9 mouse cellular contexts compared by ENCODE assay signal in genomic region chr10:84851981-84852979, GRCm38 (mm10).
DNase-seq lines count a peak whose midpoint lies in the region; ATAC-seq and TF ChIP-seq lines count a peak whose summit lies in the region.
"Had no signal": no experiment of that assay in that cellular context is flagged by ENCODE, and none has a peak within 500 bp of the region (broad histone marks: within the 10 kb centered on the region; RNA-seq: fewer than 3 reads in every experiment).

No protein-coding gene starts in this region.

- no peak overlapping the region for H3K4me3 ChIP-seq in cerebellum, adult 2 months (replicated peaks; ENCODE audit: insufficient read depth, low read depth, low read length)
- no peak overlapping the region for H3K4me3 ChIP-seq in hindbrain, embryonic 10.5 days
- H3K4me3 ChIP-seq in midbrain, embryonic 13.5 days (replicated peaks), result no peak overlapping the region
- H3K4me3 ChIP-seq: megakaryocyte, embryonic 14.5 days had no signal

- no peak for TF ChIP-seq POLR2A in cerebellum, adult 2 months (IDR thresholded peaks at IDR 0.05; ENCODE audit: borderline replicate concordance, insufficient read depth, low read length)

- 10% methylated on average over 12 of the region's 12 CpGs for WGBS in cerebellum, adult 2 months
- 79% methylated on average over 12 of the region's 12 CpGs for WGBS in hindbrain, embryonic 10.5 days
- 50% methylated on average over 12 of the region's 12 CpGs for WGBS in midbrain, embryonic 13.5 days

- peaks cover 13% of the 10 kb centered on the region for H3K4me1 ChIP-seq in cerebellum, adult 2 months (ENCODE audit: control insufficient read depth, insufficient read depth, low read length)
- H3K4me1 ChIP-seq in hindbrain, embryonic 10.5 days (replicated peaks), result peaks cover 14% of the 10 kb centered on the region
- H3K4me1 ChIP-seq in midbrain, embryonic 13.5 days (replicated peaks), result peaks cover 25% of the 10 kb centered on the region

- peak; percentile 95 for ATAC-seq in midbrain, embryonic 13.5 days

- H3K27ac ChIP-seq in cerebellum, adult 2 months (ENCODE audit: insufficient read depth, low read length), result peak overlapping the region; percentile 8; the same call in 1 of the 2 replicates
- H3K27ac ChIP-seq in hindbrain, embryonic 10.5 days, result peak overlapping the region; percentile 57
- H3K27ac ChIP-seq in midbrain, embryonic 13.5 days, result peak overlapping the region; percentile 80

- TF ChIP-seq CTCF in cerebellum, adult 2 months (IDR thresholded peaks at IDR 0.05; ENCODE audit: borderline replicate concordance, insufficient read depth, low read depth, low read length), result no peak

- peak; percentile 76 for DNase-seq in NIH3T3 (ENCODE audit: low read depth)
- DNase-seq in cerebellum, adult 2 months, result peak; percentile 89 to 90
- DNase-seq in frontal cortex, postnatal 14 days (ENCODE audit: low spot score in 2 of 2), result peak; percentile 62 to 68
- DNase-seq in hindbrain, embryonic 10.5 days (ENCODE audit: low spot score), result no peak
- DNase-seq in layer of hippocampus, postnatal 36 days, result peak; percentile 75 to 81
- peak; percentile 34 for DNase-seq in telencephalon, adult 2 months (ENCODE audit: low read depth, low spot score)
- DNase-seq in natural killer cell, adult 2 months (ENCODE audit: low spot score in 2 of 2), result no peak

- H3K9ac ChIP-seq in midbrain, embryonic 13.5 days (replicated peaks), result peak overlapping the region; percentile 37; the same call in 1 of the 2 replicates

- H3K27me3 ChIP-seq in cerebellum, adult 2 months (ENCODE audit: control insufficient read depth, insufficient read depth, low read length), result no peaks in the 10 kb centered on the region
- no peaks in the 10 kb centered on the region for H3K27me3 ChIP-seq in hindbrain, embryonic 10.5 days (ENCODE audit: insufficient read depth, poor library complexity, severe bottlenecking)
- no peaks in the 10 kb centered on the region; the same call in 1 of the 2 replicates for H3K27me3 ChIP-seq in midbrain, embryonic 13.5 days

- no peaks in the 10 kb centered on the region for H3K9me3 ChIP-seq in hindbrain, embryonic 10.5 days
- H3K9me3 ChIP-seq in midbrain, embryonic 13.5 days, result no peaks in the 10 kb centered on the region

- H3K4me2 ChIP-seq in midbrain, embryonic 13.5 days (replicated peaks), result no peak overlapping the region

- peaks cover 94% of the 10 kb centered on the region for H3K36me3 ChIP-seq in hindbrain, embryonic 10.5 days
- peaks cover 19% of the 10 kb centered on the region; the same call in 1 of the 2 replicates for H3K36me3 ChIP-seq in midbrain, embryonic 13.5 days

Comparison
In these comparisons a context has a peak if more than half of its experiments do, and no peak if none do; other contexts are left out.
1. DNase-seq: peak in NIH3T3 (single experiment), cerebellum, adult 2 months (2 of 2), frontal cortex, postnatal 14 days (2 of 2), layer of hippocampus, postnatal 36 days (2 of 2) and telencephalon, adult 2 months (single experiment); none in hindbrain, embryonic 10.5 days (single experiment) and natural killer cell, adult 2 months (0 of 2).
2. H3K27ac ChIP-seq: peak in every context shown above with its lines; median percentile 80 in midbrain, embryonic 13.5 days; 57 in hindbrain, embryonic 10.5 days; 8 in cerebellum, adult 2 months.